Mouse (Mus musculus): ENCODE results near the gene Osm.

- TF ChIP-seq POLR2A (IDR thresholded peaks at IDR 0.05; ENCODE audit: borderline replicate concordance, control insufficient read depth, low read depth, low read length) (no peak), CTCF (IDR thresholded peaks at IDR 0.05; ENCODE audit: control insufficient read depth, insufficient read depth, low read length) (no peak)
Observed at GRCm38 (mm10) chr11:4266271-4267201, 30.3 kb downstream of the Osm start.
